Mouse (Mus musculus): ENCODE results near the gene Pou2f3.
A peak's percentile ranks its signal among the peaks of the same experiment; 100 is the strongest.
"Not testable (repeated sequence)": the region's sequence is repeated elsewhere in the genome, so short reads cannot be mapped to it uniquely, and the experiment has no call there.

Pou2f3 gene

GRCm38 (mm10) chr9:43151779-43152178 is 58.4 kb downstream of the Pou2f3 start:
- no peak for DNase-seq

GRCm38 (mm10) chr9:43150957-43151356 is 59.2 kb downstream of the Pou2f3 start:
- no peak for DNase-seq

- peak in 1 of 2 experiments; percentile 37 for DNase-seq
Measured at GRCm38 (mm10) chr9:43150075-43150474, 60.1 kb downstream of the Pou2f3 start.

GRCm38 (mm10) chr9:43149498-43149897 is 60.7 kb downstream of the Pou2f3 start:
- no peak for DNase-seq

GRCm38 (mm10) chr9:43145196-43145595 is 65.0 kb downstream of the Pou2f3 start:
- no peak for DNase-seq

- no peak for DNase-seq
Measured at GRCm38 (mm10) chr9:43144206-43144810, 65.9 kb downstream of the Pou2f3 start.

GRCm38 (mm10) chr9:43141839-43142238 is 68.3 kb downstream of the Pou2f3 start:
- peak; percentile 66 to 91 for DNase-seq

GRCm38 (mm10) chr9:43133525-43133924 is 76.6 kb downstream of the Pou2f3 start:
- DNase-seq: no peak

- DNase-seq: no peak
Measured at GRCm38 (mm10) chr9:43132380-43132779, 77.8 kb downstream of the Pou2f3 start.

- no peak for DNase-seq
Measured at GRCm38 (mm10) chr9:43131940-43132339, 78.2 kb downstream of the Pou2f3 start.

- no peak for DNase-seq
Measured at GRCm38 (mm10) chr9:43130684-43131083, 79.5 kb downstream of the Pou2f3 start.

- peak; percentile 40 to 71 for DNase-seq
Measured at GRCm38 (mm10) chr9:43127101-43127787, 82.9 kb downstream of the Pou2f3 start.

GRCm38 (mm10) chr9:43122379-43122778 is 87.8 kb downstream of the Pou2f3 start:
- peak; percentile 45 to 52 for DNase-seq

- not testable (repeated sequence) for DNase-seq
Measured at GRCm38 (mm10) chr9:43121948-43122347, 88.2 kb downstream of the Pou2f3 start.

- DNase-seq: no peak
Measured at GRCm38 (mm10) chr9:43116997-43117336, 93.2 kb downstream of the Pou2f3 start.

- DNase-seq: peak; percentile 55 to 69
Measured at GRCm38 (mm10) chr9:43116134-43116996, 93.8 kb downstream of the Pou2f3 start, which contains the start of gene Tmem136. Gene Tmem136, minus strand, starts transcription at chr9:43116570.

- DNase-seq: peak; percentile 72 to 75
Measured at GRCm38 (mm10) chr9:43115431-43116133, 94.6 kb downstream of the Pou2f3 start.

- no peak for DNase-seq
Measured at GRCm38 (mm10) chr9:43114833-43115232, 95.3 kb downstream of the Pou2f3 start.

- no peak for DNase-seq
Measured at GRCm38 (mm10) chr9:43110286-43110980, 99.7 kb downstream of the Pou2f3 start.

GRCm38 (mm10) chr9:43109125-43109524 is 101.0 kb downstream of the Pou2f3 start:
- DNase-seq: no peak

- no peak for DNase-seq
Measured at GRCm38 (mm10) chr9:43108721-43109120, 101.4 kb downstream of the Pou2f3 start.

GRCm38 (mm10) chr9:43108081-43108480 is 102.1 kb downstream of the Pou2f3 start:
- DNase-seq: no peak
